Mouse (Mus musculus): Measurements from ENCODE around the gene Mlh1.

GRCm38 (mm10) chr9:111295323-111295722 is 23.7 kb upstream of the Mlh1 start:
- TF ChIP-seq CTCF (IDR thresholded peaks at IDR 0.05; ENCODE audit: borderline replicate concordance, insufficient read depth, low read length), result no peak
- no peak for TF ChIP-seq POLR2A (IDR thresholded peaks at IDR 0.05; ENCODE audit: low read depth, low read length)
